Mouse (Mus musculus): ENCODE measurements at regions not wholly inside any gene's neighbourhood (a gene's known extent, or its start where the extent isn't known, plus 50 kb on each side); places are given as distances from the start of the nearest gene placed in this dataset.

DNA sequence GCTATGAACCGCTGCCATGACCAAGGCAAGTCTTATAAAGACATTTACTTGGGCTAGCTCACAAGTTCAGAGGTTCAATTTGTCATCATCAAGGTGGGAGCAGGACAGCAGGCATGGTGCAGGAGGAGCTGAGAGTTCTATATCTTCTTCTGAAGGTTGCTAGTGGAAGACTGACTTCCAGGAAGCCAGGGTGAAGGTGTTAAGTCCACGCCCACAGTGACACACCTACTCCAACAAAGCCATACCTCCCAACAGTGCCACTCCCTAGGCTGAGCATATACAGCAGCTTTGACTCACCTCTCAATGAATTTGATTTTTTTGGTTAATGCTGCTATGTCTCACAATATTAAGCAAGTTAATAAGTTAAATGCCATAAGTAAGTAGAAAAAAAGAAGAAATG, 119.2 kb upstream of the Epb41l3 start:
- in situ Hi-C loops (cut with MboI; ENCODE audit: low pct_ligation_motif_present, low pct_unique_long_range_greater_than_20kb, low sequenced_read_pairs): no loop called here
- Histone ChIP-seq H3K9ac (ENCODE audit: insufficient read depth, low read depth) (no peak overlapping the region), H3K27ac (ENCODE audit: insufficient read depth, low read depth) (no peak overlapping the region), H3K27me3 (replicated peaks) (no peaks in the 10 kb centered on the region), H3K9me3 (replicated peaks; ENCODE audit: low read length) (peaks cover 72% of the 10 kb centered on the region), H3K4me3 (replicated peaks in 1 of 3; ENCODE audit: low read depth in 2 of 3, low read length in 2 of 3, poor library complexity in 1 of 3) (no peak overlapping the region), H3K79me2 (replicated peaks; ENCODE audit: control insufficient read depth, extremely low read depth, insufficient read depth, poor library complexity, severe bottlenecking) (no peaks in the 10 kb centered on the region), H3K4me2 (ENCODE audit: insufficient read depth, low read depth, poor library complexity, severe bottlenecking) (no peak overlapping the region), H3K36me3 (replicated peaks in 1 of 2; ENCODE audit: control insufficient read depth in 1 of 2, insufficient read depth in 1 of 2, low read length in 1 of 2) (no peaks in the 10 kb centered on the region), H3K4me1 (ENCODE audit: control insufficient read depth in 1 of 2, insufficient read depth in 2 of 2) (no peaks in the 10 kb centered on the region)
- no peak for DNase-seq (ENCODE audit: extremely low read depth)
- TF ChIP-seq MEF2A (IDR thresholded peaks at IDR 0.05; ENCODE audit: borderline replicate concordance, low read depth, low read length) (no peak), NRF1 (IDR thresholded peaks at IDR 0.05; ENCODE audit: low read depth, low read length) (no peak), ELF1 (IDR thresholded peaks at IDR 0.05; ENCODE audit: low read depth, low read length) (no peak), EP300 (IDR thresholded peaks at IDR 0.05; ENCODE audit: low read length) (no peak), RAD21 (IDR thresholded peaks at IDR 0.05; ENCODE audit: low read depth, low read length) (no peak), TCF12 (IDR thresholded peaks at IDR 0.05; ENCODE audit: low read depth, low read length) (no peak), HCFC1 (IDR thresholded peaks at IDR 0.05; ENCODE audit: low read depth, low read length) (no peak), JUND (conservative IDR thresholded peaks at IDR 0.05; ENCODE audit: low read depth, low read length) (no peak), MAFK (IDR thresholded peaks at IDR 0.05; ENCODE audit: insufficient replicate concordance, low read length) (no peak), CHD1 (IDR thresholded peaks at IDR 0.05; ENCODE audit: low read depth, low read length) (no peak), ZKSCAN1 (IDR thresholded peaks at IDR 0.05; ENCODE audit: borderline replicate concordance, low read depth, low read length) (no peak), TBP (conservative IDR thresholded peaks at IDR 0.05; ENCODE audit: low read depth, low read length) (no peak), JUN (IDR thresholded peaks at IDR 0.05; ENCODE audit: insufficient read depth, low read depth, low read length) (no peak), NELFE (IDR thresholded peaks at IDR 0.05; ENCODE audit: low read depth, low read length) (no peak), CHD2 (IDR thresholded peaks at IDR 0.05; ENCODE audit: low read length) (no peak), IRF4 (IDR thresholded peaks at IDR 0.05; ENCODE audit: low read depth, low read length) (no peak), ZC3H11A (IDR thresholded peaks at IDR 0.05; ENCODE audit: low read depth, low read length) (no peak), MXI1 (IDR thresholded peaks at IDR 0.05; ENCODE audit: low read depth, low read length) (no peak), RCOR1 (conservative IDR thresholded peaks at IDR 0.05; ENCODE audit: low read depth, low read length) (no peak), USF2 (conservative IDR thresholded peaks at IDR 0.05; ENCODE audit: low read depth, low read length) (no peak)
- dilution Hi-C loops (cut with MboI; ENCODE audit: extremely low pct_ligation_motif_present, extremely low pct_unique_long_range_greater_than_20kb, low sequenced_read_pairs): no loop called here

DNA sequence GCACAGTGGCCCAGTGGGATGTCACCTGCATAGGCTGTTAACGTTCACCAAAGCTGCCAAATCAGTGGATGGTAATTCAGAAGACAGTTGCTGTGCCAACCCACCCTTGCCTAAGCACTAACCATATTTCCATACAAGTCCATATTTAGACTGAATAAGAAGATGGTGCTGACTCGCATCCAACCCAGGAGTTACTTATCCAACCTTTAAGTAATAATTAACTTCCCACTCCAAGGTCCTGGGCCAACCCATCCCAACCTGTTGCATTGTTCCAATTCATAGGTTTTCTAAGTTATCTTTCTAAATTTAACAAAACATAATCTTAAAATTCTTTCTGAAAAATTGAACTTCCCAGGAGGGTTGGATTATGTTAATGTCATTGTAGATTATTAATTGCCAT, 114.3 kb upstream of the Epb41l3 start:
- in situ Hi-C loops (cut with MboI; ENCODE audit: low pct_ligation_motif_present, low pct_unique_long_range_greater_than_20kb, low sequenced_read_pairs): no loop called here
- no peak for DNase-seq (ENCODE audit: extremely low read depth)
- no peak overlapping the region for H3K4me3 ChIP-seq (replicated peaks in 1 of 3; ENCODE audit: low read depth in 2 of 3, low read length in 2 of 3, poor library complexity in 1 of 3)
- H3K4me1 ChIP-seq (ENCODE audit: control insufficient read depth in 1 of 2, insufficient read depth in 2 of 2): no peaks in the 10 kb centered on the region
- H3K9me3 ChIP-seq (replicated peaks; ENCODE audit: low read length): peaks cover 76% of the 10 kb centered on the region
- H3K79me2 ChIP-seq (replicated peaks; ENCODE audit: control insufficient read depth, extremely low read depth, insufficient read depth, poor library complexity, severe bottlenecking): no peaks in the 10 kb centered on the region
- H3K27me3 ChIP-seq (replicated peaks): no peaks in the 10 kb centered on the region
- H3K27ac ChIP-seq (ENCODE audit: insufficient read depth, low read depth): no peak overlapping the region
- TF ChIP-seq TBP (conservative IDR thresholded peaks at IDR 0.05; ENCODE audit: low read depth, low read length): no peak
- TF ChIP-seq ZNF384 (IDR thresholded peaks at IDR 0.05; ENCODE audit: low read depth, low read length): no peak
- TF ChIP-seq CHD2 (IDR thresholded peaks at IDR 0.05; ENCODE audit: low read length): no peak
- TF ChIP-seq ZC3H11A (IDR thresholded peaks at IDR 0.05; ENCODE audit: low read depth, low read length): no peak
- no peak for TF ChIP-seq NELFE (IDR thresholded peaks at IDR 0.05; ENCODE audit: low read depth, low read length)
- no peak for TF ChIP-seq JUND (conservative IDR thresholded peaks at IDR 0.05; ENCODE audit: low read depth, low read length)
- no peak for TF ChIP-seq NRF1 (IDR thresholded peaks at IDR 0.05; ENCODE audit: low read depth, low read length)
- no peak for TF ChIP-seq GABPA (IDR thresholded peaks at IDR 0.05; ENCODE audit: insufficient replicate concordance, low read depth, low read length)
- H3K4me2 ChIP-seq (ENCODE audit: insufficient read depth, low read depth, poor library complexity, severe bottlenecking): no peak overlapping the region
- H3K36me3 ChIP-seq (replicated peaks in 1 of 2; ENCODE audit: control insufficient read depth in 1 of 2, insufficient read depth in 1 of 2, low read length in 1 of 2): no peaks in the 10 kb centered on the region
- dilution Hi-C loops (cut with MboI; ENCODE audit: extremely low pct_ligation_motif_present, extremely low pct_unique_long_range_greater_than_20kb, low sequenced_read_pairs): no loop called here
- H3K9ac ChIP-seq (ENCODE audit: insufficient read depth, low read depth): no peak overlapping the region
